Mouse (Mus musculus) heart, adult 2 months (tissue): ENCODE measurements around the gene Palb2. TPM values are rescaled to one million over a fixed set of nuclear protein-coding genes. Genes with fewer than 3 reads are reported as not detected.
A peak's percentile ranks its signal among the peaks of the same experiment; 100 is the strongest.

ENCODE experiments used
- DNase-seq, 2 experiments: peaks; one replicate each; pipeline ENCODE4 v3.0.0; 2021
- H3K27ac ChIP-seq: fragments of 200-600 bp; 2 replicates; pipeline ENCODE4 v1.8.1; 2022
- H3K27me3 ChIP-seq: fragments of 200-500 bp; 2 replicates; pipeline ENCODE4 v1.6.1; 2012; ENCODE audit warnings: mild to moderate bottlenecking, low read length, inconsistent platforms, mixed read lengths; ENCODE audit not compliant: control insufficient read depth, insufficient read depth
- H3K36me3 ChIP-seq: fragments of 200-500 bp; 2 replicates; pipeline ENCODE4 v1.6.1; 2012; ENCODE audit warnings: low read length, inconsistent platforms; ENCODE audit not compliant: control insufficient read depth, insufficient read depth
- H3K4me1 ChIP-seq: fragments of 200-500 bp; 2 replicates; pipeline ENCODE4 v1.6.1; 2011; ENCODE audit warnings: low read length; ENCODE audit not compliant: control insufficient read depth, insufficient read depth
- H3K4me3 ChIP-seq: fragments of 200-600 bp; 2 replicates; pipeline ENCODE4 v1.8.1; 2022
- H3K79me2 ChIP-seq: fragments of 200-500 bp; replicated peaks from 2 replicates; pipeline ENCODE4 v1.6.1; 2012; ENCODE audit warnings: mild to moderate bottlenecking, inconsistent platforms, low read length, moderate library complexity, mixed read lengths; ENCODE audit not compliant: control insufficient read depth, insufficient read depth
- H3K9ac ChIP-seq: fragments of 200-500 bp; 2 replicates; pipeline ENCODE4 v1.6.1; 2012; ENCODE audit warnings: low read depth, mild to moderate bottlenecking, control low read depth, inconsistent platforms, low read length, mixed read lengths
- CTCF ChIP-seq: fragments of 200-600 bp; IDR thresholded peaks from 2 replicates; pipeline ENCODE4 v1.8.1; 2022; ENCODE audit warnings: antibody characterized with exemption, mild to moderate bottlenecking, moderate library complexity
- EP300 ChIP-seq: fragments of 200-500 bp; IDR thresholded peaks from 2 replicates; pipeline ENCODE4 v1.6.1; 2011; ENCODE audit warnings: low read depth, low read length, control low read depth; ENCODE audit not compliant: insufficient read depth
- POLR2A ChIP-seq: fragments of 200-500 bp; IDR thresholded peaks from 2 replicates; pipeline ENCODE4 v1.6.1; 2011; ENCODE audit warnings: mild to moderate bottlenecking, low read depth, low read length, control low read depth; ENCODE audit not compliant: insufficient read depth
- WGBS: fragments of 180-500 bp; shearing (Covaris S2); methylation state at CpG from one replicate; pipeline ENCODE4 v1.1.7; 2018; 5-methylcytosine and 5-hydroxymethylcytosine counted together
- intact Hi-C: fragments of 180-260 bp; cut with DNase I; formaldehyde crosslinking; loops from one replicate; pipeline ENCODE4 v1.15.1; 2025
- polyA plus RNA-seq: library from polyadenylated mRNA; depleted of rRNA; stranded (reverse); fragments of >200 nt; gene quantifications from 2 replicates; pipeline ENCODE4 v1.2.3, GENCODE M21; 2012; rRNA removed
- total RNA-seq, 2 experiments: library from RNA; stranded (reverse); gene quantifications; 2 replicates each; pipeline ENCODE4 v1.2.3; 2021

Gene Palb2
- total and polyA plus RNA-seq, 3 experiments, result 0.55 to 0.74 (median 0.63) TPM

GRCm38 (mm10) chr7:122067517-122068381 is 65.0 kb downstream of the Palb2 start:
- peak overlapping the region; percentile 98 for H3K27ac ChIP-seq
- intact Hi-C loops, result loop anchor here (2.0 to 5.0 kb wide), 4 partner anchors 23 to 85 kb away; partner anchors contain the start of genes Cog7, Dctn5, Ndufab1 and Palb2
- H3K36me3 ChIP-seq, result peaks cover 36% of the 10 kb centered on the region
- TF ChIP-seq EP300, result 0 out of 2 replicates have a peak, but pooled peaks have one; percentile 7
- TF ChIP-seq CTCF, result peak; percentile 38
- no peak for TF ChIP-seq POLR2A
- peak overlapping the region; percentile 97 for H3K9ac ChIP-seq
- 1% methylated on average over 58 of the region's 58 CpGs for WGBS
- H3K27me3 ChIP-seq, result no peaks in the 10 kb centered on the region
- peaks cover 8% of the 10 kb centered on the region for H3K79me2 ChIP-seq
- peaks cover 8% of the 10 kb centered on the region for H3K4me1 ChIP-seq
- peak overlapping the region; percentile 73 for H3K4me3 ChIP-seq
- DNase-seq, result no peak

GRCm38 (mm10) chr7:122066945-122067516 is 65.8 kb downstream of the Palb2 start, which contains the start of the genes Ubfd1 and Ears2:
Gene Ubfd1, plus strand, starts transcription at chr7:122067175.
Gene Ears2, minus strand, starts transcription at chr7:122067263.
- Histone ChIP-seq H3K27ac (peak within 1 kb of the TSS; percentile 98), H3K4me1 (peaks cover 8% of the 10 kb centered on the region), H3K27me3 (no peaks in the 10 kb centered on the region), H3K4me3 (peak within 1 kb of the TSS; percentile 73), H3K79me2 (peaks cover 6% of the 10 kb centered on the region), H3K9ac (peak within 1 kb of the TSS; percentile 97), H3K36me3 (peaks cover 32% of the 10 kb centered on the region)
- 1% methylated on average over 58 of the region's 60 CpGs for WGBS
- DNase-seq, result peak; percentile 96 to 97
- intact Hi-C loops, result loop anchor here (2.0 to 5.0 kb wide), 3 partner anchors 22 to 85 kb away; partner anchors contain the start of genes Cog7, Dctn5 and Palb2
- TF ChIP-seq EP300 (0 out of 2 replicates have a peak, but pooled peaks have one; percentile 12), POLR2A (peak; percentile 56; the same call in 1 of the 2 replicates), CTCF (peak; percentile 37)

GRCm38 (mm10) chr7:122066102-122066944 is 66.5 kb downstream of the Palb2 start:
- peak overlapping the region; percentile 73 for H3K4me3 ChIP-seq
- DNase-seq, result no peak
- H3K9ac ChIP-seq, result peak overlapping the region; percentile 61
- peak overlapping the region; percentile 98 for H3K27ac ChIP-seq
- peaks cover 6% of the 10 kb centered on the region for H3K79me2 ChIP-seq
- H3K36me3 ChIP-seq, result peaks cover 29% of the 10 kb centered on the region
- 0 out of 2 replicates have a peak, but pooled peaks have one; percentile 10 for TF ChIP-seq EP300
- TF ChIP-seq CTCF, result no peak
- peak; percentile 51; the same call in 1 of the 2 replicates for TF ChIP-seq POLR2A
- 9% methylated on average over 31 of the region's 31 CpGs for WGBS
- H3K4me1 ChIP-seq, result peaks cover 8% of the 10 kb centered on the region
- H3K27me3 ChIP-seq, result no peaks in the 10 kb centered on the region
- intact Hi-C loops, result loop anchor here (2.0 to 5.0 kb wide), 3 partner anchors 22 to 84 kb away; partner anchors contain the start of genes Cog7, Dctn5 and Palb2

- Histone ChIP-seq H3K27ac (peak overlapping the region; percentile 98), H3K9ac (0 out of 2 replicates have a peak overlapping the region, but pooled peaks have one; percentile 15), H3K4me1 (peaks cover 8% of the 10 kb centered on the region), H3K4me3 (no peak overlapping the region), H3K79me2 (peaks cover 6% of the 10 kb centered on the region), H3K27me3 (no peaks in the 10 kb centered on the region), H3K36me3 (peaks cover 27% of the 10 kb centered on the region)
- 55% methylated on average over 1 of the region's 1 CpGs for WGBS
- TF ChIP-seq EP300, result no peak
- DNase-seq, result no peak
- intact Hi-C loops, result loop anchor here (2.0 to 5.0 kb wide), 3 partner anchors 21 to 83 kb away; partner anchors contain the start of genes Cog7, Dctn5 and Palb2
These were observed 67.1 kb downstream of the Palb2 start for GRCm38 (mm10) chr7:122065656-122066055.

Other genes starting within 250 kb of the Palb2 start
- gene Cog7, start 151.3 kb downstream of the Palb2 start, total RNA-seq, result 10 to 100 TPM; 17.0 to 19.5 TPM
- gene Cog7, start 151.3 kb downstream of the Palb2 start, polyA plus RNA-seq, result 16.7 and 20.0 TPM in 2 replicates
- 10 to 100 TPM; 25.3 to 28.5 TPM for gene Gga2, start 111.8 kb downstream of the Palb2 start, total RNA-seq
- gene Gga2, start 111.8 kb downstream of the Palb2 start, polyA plus RNA-seq, result 25.7 and 30.1 TPM in 2 replicates
- gene Ubfd1, start 65.8 kb downstream of the Palb2 start, total RNA-seq, result 10 to 100 TPM; 30.4 to 37.2 TPM
- 17.8 and 27.6 TPM in 2 replicates for gene Ubfd1, start 65.8 kb downstream of the Palb2 start, polyA plus RNA-seq
- 10 to 100 TPM; 11.8 to 12.9 TPM for gene Ears2, start 65.7 kb downstream of the Palb2 start, total RNA-seq
- gene Ears2, start 65.7 kb downstream of the Palb2 start, polyA plus RNA-seq, result 10.6 and 11.8 TPM in 2 replicates
- gene Ndufab1, start 31.1 kb downstream of the Palb2 start, total RNA-seq, result 1,000 to 10,000 TPM; 1,546 to 1,742 TPM
- 502 and 847 TPM in 2 replicates for gene Ndufab1, start 31.1 kb downstream of the Palb2 start, polyA plus RNA-seq
- gene Dctn5, start 56 bp upstream of the Palb2 start, total RNA-seq, result 10 to 100 TPM; 25.3 to 26.1 TPM
- 40.5 and 55.8 TPM in 2 replicates for gene Dctn5, start 56 bp upstream of the Palb2 start, polyA plus RNA-seq
- gene Plk1, start 26.5 kb upstream of the Palb2 start, total RNA-seq, result under 1 TPM; 0.50 to 0.59 TPM
- gene Plk1, start 26.5 kb upstream of the Palb2 start, polyA plus RNA-seq, result 0.68 and 0.85 TPM in 2 replicates
- gene Ern2, start 53.2 kb upstream of the Palb2 start, total RNA-seq, result not detected
- gene Ern2, start 53.2 kb upstream of the Palb2 start, polyA plus RNA-seq, result 0.53 TPM in 1 of 2 replicates, not detected in the other
- 1 to 10 TPM; 2.9 to 3.7 TPM for gene Chp2, start 86.5 kb upstream of the Palb2 start, total RNA-seq
- 2.5 and 3.7 TPM in 2 replicates for gene Chp2, start 86.5 kb upstream of the Palb2 start, polyA plus RNA-seq
- 1 to 10 TPM; 3.8 to 4.5 TPM for gene Prkcb, start 155.8 kb upstream of the Palb2 start, total RNA-seq
- gene Prkcb, start 155.8 kb upstream of the Palb2 start, polyA plus RNA-seq, result 3.6 and 4.5 TPM in 2 replicates